Mouse (Mus musculus): ENCODE measurements around the gene Armh3. TPM values are rescaled to one million over a fixed set of nuclear protein-coding genes. Genes with fewer than 3 reads are reported as not detected.
"Not testable (repeated sequence)": the region's sequence is repeated elsewhere in the genome, so short reads cannot be mapped to it uniquely, and the experiment has no call there.

Armh3 gene
- polyA plus RNA-seq, 1 experiment from 2014 or later, result 19.9 TPM

GRCm38 (mm10) chr19:45816727-45817126 lies 181.6 kb downstream of the Armh3 start:
- Histone ChIP-seq H3K27ac (0 out of 2 replicates have a peak overlapping the region, but pooled peaks have one; percentile 7), H3K9me3 (no peaks in the 10 kb centered on the region), H3K9ac (replicated peaks) (no peak overlapping the region; the same call in 1 of the 2 replicates), H3K36me3 (peaks cover 27% of the 10 kb centered on the region), H3K4me2 (peak overlapping the region; percentile 81), H3K27me3 (peaks cover 49% of the 10 kb centered on the region), H3K4me1 (replicated peaks) (peaks cover 45% of the 10 kb centered on the region), H3K4me3 (replicated peaks) (no peak overlapping the region)
- no peak for ATAC-seq (ENCODE audit: insufficient number of reproducible peaks, insufficient read depth, low FRiP score, low TSS enrichment, low read depth)
- WGBS, result 21% methylated on average over 8 of the region's 8 CpGs

- Histone ChIP-seq H3K4me2 (peak within 1 kb of the TSS; percentile 81), H3K27ac (0 out of 2 replicates have a peak within 1 kb of the TSS, but pooled peaks have one; percentile 7), H3K36me3 (peaks cover 27% of the 10 kb centered on the region), H3K9ac (replicated peaks) (peak within 1 kb of the TSS; percentile 54), H3K27me3 (peaks cover 57% of the 10 kb centered on the region), H3K9me3 (no peaks in the 10 kb centered on the region), H3K4me3 (replicated peaks) (peak within 1 kb of the TSS; percentile 40), H3K4me1 (replicated peaks) (peaks cover 44% of the 10 kb centered on the region)
- 0% methylated on average over 25 of the region's 29 CpGs for WGBS
- ATAC-seq (ENCODE audit: insufficient number of reproducible peaks, insufficient read depth, low FRiP score, low TSS enrichment, low read depth), result peak; percentile 43
Measured at GRCm38 (mm10) chr19:45815831-45816405, 182.4 kb downstream of the Armh3 start, which contains the start of gene Kcnip2. TSS of gene Kcnip2 (minus strand) at chr19:45816061.

GRCm38 (mm10) chr19:45815170-45815569 lies 183.1 kb downstream of the Armh3 start:
- Histone ChIP-seq H3K4me2 (peak overlapping the region; percentile 81), H3K4me3 (replicated peaks) (peak overlapping the region; percentile 40)
- WGBS, result 39% methylated on average over 10 of the region's 10 CpGs

GRCm38 (mm10) chr19:45813801-45814200 lies 184.5 kb downstream of the Armh3 start:
- no peak overlapping the region for H3K4me2 ChIP-seq
- 13% methylated on average over 12 of the region's 12 CpGs for WGBS

More at GRCm38 (mm10) chr19:45815170-45815569, 183.1 kb downstream of the Armh3 start:
- H3K27me3 ChIP-seq, result peaks cover 58% of the 10 kb centered on the region
- H3K9ac ChIP-seq (replicated peaks), result no peak overlapping the region
- no peak overlapping the region for H3K27ac ChIP-seq
- ATAC-seq (ENCODE audit: insufficient number of reproducible peaks, insufficient read depth, low FRiP score, low TSS enrichment, low read depth), result no peak
- peaks cover 44% of the 10 kb centered on the region for H3K4me1 ChIP-seq (replicated peaks)
- H3K9me3 ChIP-seq, result no peaks in the 10 kb centered on the region
- H3K36me3 ChIP-seq, result peaks cover 22% of the 10 kb centered on the region

GRCm38 (mm10) chr19:45813263-45813662 lies 185.0 kb downstream of the Armh3 start:
- Histone ChIP-seq H3K4me3 (replicated peaks) (no peak overlapping the region), H3K27ac (no peak overlapping the region), H3K27me3 (peaks cover 58% of the 10 kb centered on the region), H3K9ac (replicated peaks) (no peak overlapping the region), H3K9me3 (no peaks in the 10 kb centered on the region), H3K4me1 (replicated peaks) (peaks cover 41% of the 10 kb centered on the region), H3K4me2 (no peak overlapping the region), H3K36me3 (peaks cover 8% of the 10 kb centered on the region)
- no peak for ATAC-seq (ENCODE audit: insufficient number of reproducible peaks, insufficient read depth, low FRiP score, low TSS enrichment, low read depth)
- WGBS, result 7% methylated on average over 11 of the region's 11 CpGs

More at GRCm38 (mm10) chr19:45813801-45814200, 184.5 kb downstream of the Armh3 start:
- Histone ChIP-seq H3K9ac (replicated peaks) (no peak overlapping the region), H3K27ac (no peak overlapping the region), H3K9me3 (no peaks in the 10 kb centered on the region), H3K4me3 (replicated peaks) (no peak overlapping the region), H3K36me3 (peaks cover 14% of the 10 kb centered on the region), H3K4me1 (replicated peaks) (peaks cover 44% of the 10 kb centered on the region), H3K27me3 (peaks cover 58% of the 10 kb centered on the region)
- no peak for ATAC-seq (ENCODE audit: insufficient number of reproducible peaks, insufficient read depth, low FRiP score, low TSS enrichment, low read depth)

- Histone ChIP-seq H3K9me3 (no peaks in the 10 kb centered on the region), H3K9ac (replicated peaks) (no peak overlapping the region), H3K4me2 (peak overlapping the region; percentile 47), H3K36me3 (0 out of 2 replicates have a peak, but pooled peaks cover 3% of the 10 kb centered on the region), H3K27ac (no peak overlapping the region), H3K4me1 (replicated peaks) (peaks cover 36% of the 10 kb centered on the region), H3K4me3 (replicated peaks) (no peak overlapping the region; the same call in 1 of the 2 replicates), H3K27me3 (peaks cover 58% of the 10 kb centered on the region)
- no peak for ATAC-seq (ENCODE audit: insufficient number of reproducible peaks, insufficient read depth, low FRiP score, low TSS enrichment, low read depth)
- 15% methylated on average over 8 of the region's 8 CpGs for WGBS
Measured at GRCm38 (mm10) chr19:45812673-45813252, 185.5 kb downstream of the Armh3 start.

- no peak for ATAC-seq (ENCODE audit: insufficient number of reproducible peaks, insufficient read depth, low FRiP score, low TSS enrichment, low read depth)
- 1% methylated on average over 16 of the region's 16 CpGs for WGBS
- H3K27ac ChIP-seq, result no peak overlapping the region
- peaks cover 30% of the 10 kb centered on the region for H3K4me1 ChIP-seq (replicated peaks)
- peak overlapping the region; percentile 47 for H3K4me2 ChIP-seq
- H3K9ac ChIP-seq (replicated peaks), result no peak overlapping the region
- peaks cover 57% of the 10 kb centered on the region for H3K27me3 ChIP-seq
- no peaks in the 10 kb centered on the region for H3K36me3 ChIP-seq
- H3K9me3 ChIP-seq, result no peaks in the 10 kb centered on the region
- peak overlapping the region; percentile 22 for H3K4me3 ChIP-seq (replicated peaks)
Measured at GRCm38 (mm10) chr19:45812115-45812514, 186.2 kb downstream of the Armh3 start.

- Histone ChIP-seq H3K9me3 (no peaks in the 10 kb centered on the region), H3K9ac (replicated peaks) (no peak overlapping the region), H3K27me3 (peaks cover 47% of the 10 kb centered on the region), H3K36me3 (no peaks in the 10 kb centered on the region), H3K27ac (no peak overlapping the region), H3K4me3 (replicated peaks) (no peak overlapping the region), H3K4me2 (no peak overlapping the region), H3K4me1 (replicated peaks) (peaks cover 20% of the 10 kb centered on the region)
- ATAC-seq (ENCODE audit: insufficient number of reproducible peaks, insufficient read depth, low FRiP score, low TSS enrichment, low read depth), result no peak
- WGBS, result 52% methylated on average over 12 of the region's 12 CpGs
Measured at GRCm38 (mm10) chr19:45811028-45811674, 187.1 kb downstream of the Armh3 start.

- ATAC-seq (ENCODE audit: insufficient number of reproducible peaks, insufficient read depth, low FRiP score, low TSS enrichment, low read depth), result no peak
- no peaks in the 10 kb centered on the region for H3K9me3 ChIP-seq
- H3K27me3 ChIP-seq, result peaks cover 19% of the 10 kb centered on the region
- no peak overlapping the region for H3K4me2 ChIP-seq
- H3K4me3 ChIP-seq (replicated peaks), result no peak overlapping the region
- 95% methylated on average over 4 of the region's 4 CpGs for WGBS
- H3K4me1 ChIP-seq (replicated peaks), result peaks cover 13% of the 10 kb centered on the region
- no peaks in the 10 kb centered on the region for H3K36me3 ChIP-seq
- no peak overlapping the region for H3K27ac ChIP-seq
- no peak overlapping the region for H3K9ac ChIP-seq (replicated peaks)
Measured at GRCm38 (mm10) chr19:45807732-45808131, 190.6 kb downstream of the Armh3 start.

- H3K4me2 ChIP-seq; H3K27ac ChIP-seq; H3K9ac ChIP-seq (replicated peaks); H3K36me3 ChIP-seq; H3K27me3 ChIP-seq; H3K4me1 ChIP-seq (replicated peaks); H3K9me3 ChIP-seq; H3K4me3 ChIP-seq (replicated peaks); ATAC-seq (ENCODE audit: insufficient number of reproducible peaks, insufficient read depth, low FRiP score, low TSS enrichment, low read depth): not testable (repeated sequence)
- 89% methylated on average over 6 of the region's 6 CpGs for WGBS
Measured at GRCm38 (mm10) chr19:45805817-45806216, 192.5 kb downstream of the Armh3 start.
